Mouse (Mus musculus): Measurements from ENCODE around the gene Rprd1b. TPM values are rescaled to one million over a fixed set of nuclear protein-coding genes. Genes with fewer than 3 reads are reported as not detected.

The Rprd1b gene
- polyA plus RNA-seq, 1 experiment: 11.6 TPM

DNA sequence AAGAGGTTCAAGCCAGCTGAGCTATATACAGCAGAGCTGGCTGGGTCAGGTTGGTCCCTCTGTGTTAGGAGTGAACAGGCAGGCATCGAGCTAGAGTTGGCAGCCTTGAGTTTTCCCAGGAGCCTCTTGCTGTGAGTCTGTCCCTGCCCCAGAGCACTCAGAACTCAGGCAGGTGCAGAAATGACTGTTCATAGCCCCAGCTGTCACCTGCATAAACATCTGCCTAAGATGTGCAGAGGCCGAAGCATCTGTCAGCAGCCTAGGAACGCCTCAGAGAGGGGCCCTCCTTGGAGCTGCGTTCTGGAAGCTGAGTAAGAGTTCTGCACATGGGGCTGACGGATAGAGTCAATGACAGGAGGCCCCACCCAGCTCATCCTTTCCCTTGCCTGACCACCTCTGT lies 86.6 kb downstream of the Rprd1b start:
- TF ChIP-seq MAX (IDR thresholded peaks at IDR 0.05; ENCODE audit: low read depth) (no peak), USF1 (IDR thresholded peaks at IDR 0.05; ENCODE audit: low read depth) (no peak), TCF3 (IDR thresholded peaks at IDR 0.05; ENCODE audit: insufficient read length, low read depth) (no peak), TCF12 (IDR thresholded peaks at IDR 0.05; ENCODE audit: insufficient read depth, poor library complexity, severe bottlenecking) (no peak), POLR2AphosphoS2 (IDR thresholded peaks at IDR 0.05; ENCODE audit: insufficient read length, low read depth) (no peak), E2F4 (IDR thresholded peaks at IDR 0.05; ENCODE audit: insufficient read depth) (no peak), POLR2A (IDR thresholded peaks at IDR 0.05; ENCODE audit: insufficient read length, low read depth) (no peak), MYOG (IDR thresholded peaks at IDR 0.05; ENCODE audit: control insufficient read depth in 1 of 3, insufficient read depth in 1 of 3, insufficient read length in 2 of 3, low read depth in 2 of 3) (no peak), MYOD1 (IDR thresholded peaks at IDR 0.05; ENCODE audit: control insufficient read depth in 1 of 3, insufficient read length in 2 of 3, low read depth in 2 of 3) (no peak), REST (IDR thresholded peaks at IDR 0.05; ENCODE audit: insufficient read depth, insufficient read length) (no peak), CEBPB (IDR thresholded peaks at IDR 0.05; ENCODE audit: insufficient read depth, poor library complexity, severe bottlenecking) (no peak), SRF (IDR thresholded peaks at IDR 0.05; ENCODE audit: control insufficient read depth, insufficient read length, low read depth) (no peak)
- no peak overlapping the region for H3K4me2 ChIP-seq (ENCODE audit: low read depth)
- no peaks in the 10 kb centered on the region for H3K36me3 ChIP-seq (ENCODE audit: control insufficient read depth, insufficient read depth)
- no peak overlapping the region for H3K4me3 ChIP-seq
- no peaks in the 10 kb centered on the region for H3K27me3 ChIP-seq (ENCODE audit: control insufficient read depth, insufficient read depth, insufficient read length)
- H3K79me2 ChIP-seq (ENCODE audit: control insufficient read depth, insufficient read depth): no peaks in the 10 kb centered on the region
- no peak overlapping the region for H3ac ChIP-seq (ENCODE audit: control insufficient read depth, insufficient read length)

DNA sequence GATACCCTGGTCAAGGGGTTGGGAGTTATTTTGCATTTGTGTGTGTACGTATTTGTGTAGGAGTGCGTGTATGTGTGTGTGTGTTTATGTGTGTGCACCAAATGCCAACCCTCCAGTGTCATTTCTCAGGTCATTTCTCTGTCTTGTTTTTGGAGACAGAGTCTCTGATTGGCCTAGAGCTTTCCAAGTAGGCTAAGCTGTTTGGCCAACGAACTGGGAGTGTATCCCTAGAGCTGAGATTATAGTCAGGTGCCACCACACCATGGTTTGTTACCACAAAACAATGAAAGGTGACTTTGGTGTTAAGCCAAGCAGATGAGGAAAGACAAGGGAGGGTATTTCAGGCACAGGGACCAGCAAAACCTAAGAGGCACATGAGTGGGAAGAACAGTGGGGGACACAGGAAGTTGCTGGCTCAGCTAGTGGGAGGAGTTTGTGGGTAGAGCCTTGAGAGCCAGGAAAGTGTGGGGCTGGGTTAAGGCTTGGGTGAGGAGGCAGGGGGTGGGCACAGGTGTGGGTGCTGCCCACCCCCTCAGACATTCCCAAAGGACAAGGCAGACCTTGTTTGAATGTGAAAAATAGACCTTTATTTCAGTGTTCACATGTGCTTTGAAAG lies 87.6 kb downstream of the Rprd1b start:
- no peak for TF ChIP-seq MYOG (IDR thresholded peaks at IDR 0.05; ENCODE audit: control insufficient read depth in 1 of 3, insufficient read depth in 1 of 3, insufficient read length in 2 of 3, low read depth in 2 of 3)
- no peak for TF ChIP-seq POLR2AphosphoS2 (IDR thresholded peaks at IDR 0.05; ENCODE audit: insufficient read length, low read depth)
- TF ChIP-seq REST (IDR thresholded peaks at IDR 0.05; ENCODE audit: insufficient read depth, insufficient read length): no peak
- no peak for TF ChIP-seq SRF (IDR thresholded peaks at IDR 0.05; ENCODE audit: control insufficient read depth, insufficient read length, low read depth)
- no peak for TF ChIP-seq TCF12 (IDR thresholded peaks at IDR 0.05; ENCODE audit: insufficient read depth, poor library complexity, severe bottlenecking)
- TF ChIP-seq E2F4 (IDR thresholded peaks at IDR 0.05; ENCODE audit: insufficient read depth): no peak
- TF ChIP-seq TCF3 (IDR thresholded peaks at IDR 0.05; ENCODE audit: insufficient read length, low read depth): no peak
- no peak for TF ChIP-seq POLR2A (IDR thresholded peaks at IDR 0.05; ENCODE audit: insufficient read length, low read depth)
- TF ChIP-seq CEBPB (IDR thresholded peaks at IDR 0.05; ENCODE audit: insufficient read depth, poor library complexity, severe bottlenecking): no peak
- H3K79me2 ChIP-seq (ENCODE audit: control insufficient read depth, insufficient read depth): no peaks in the 10 kb centered on the region
- H3K4me3 ChIP-seq: no peak overlapping the region
- H3K36me3 ChIP-seq (ENCODE audit: control insufficient read depth, insufficient read depth): no peaks in the 10 kb centered on the region
- H3K27me3 ChIP-seq (ENCODE audit: control insufficient read depth, insufficient read depth, insufficient read length): no peaks in the 10 kb centered on the region
- H3K4me2 ChIP-seq (ENCODE audit: low read depth): no peak overlapping the region
- no peak overlapping the region for H3ac ChIP-seq (ENCODE audit: control insufficient read depth, insufficient read length)

DNA sequence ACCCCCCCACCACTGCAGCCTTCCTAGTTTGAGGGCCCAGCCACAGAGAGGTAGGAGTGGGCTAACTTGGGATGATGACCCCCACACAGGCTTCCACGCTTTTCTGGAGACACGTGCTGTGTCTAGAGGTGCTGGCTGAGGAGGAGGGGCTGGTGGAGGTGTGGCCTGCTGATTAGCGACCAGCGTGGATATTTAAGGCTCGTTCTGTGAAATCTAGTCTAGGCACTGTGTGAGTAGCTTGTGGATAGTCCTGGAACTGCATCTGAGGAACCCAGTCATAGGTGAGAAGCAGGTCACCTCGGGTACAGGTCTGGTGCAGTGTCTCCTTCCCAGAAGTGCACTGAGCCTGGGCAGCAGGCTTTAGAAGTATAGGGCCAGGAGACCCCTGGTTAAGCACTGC lies 88.4 kb downstream of the Rprd1b start:
- Histone ChIP-seq H3K27me3 (ENCODE audit: control insufficient read depth, insufficient read depth, insufficient read length) (no peaks in the 10 kb centered on the region), H3ac (ENCODE audit: control insufficient read depth, insufficient read length) (no peak overlapping the region), H3K79me2 (ENCODE audit: control insufficient read depth, insufficient read depth) (no peaks in the 10 kb centered on the region), H3K4me2 (ENCODE audit: low read depth) (no peak overlapping the region), H3K36me3 (ENCODE audit: control insufficient read depth, insufficient read depth) (no peaks in the 10 kb centered on the region), H3K4me3 (no peak overlapping the region)
- no peak for TF ChIP-seq POLR2AphosphoS2 (IDR thresholded peaks at IDR 0.05; ENCODE audit: insufficient read length, low read depth)
- no peak for TF ChIP-seq MAX (IDR thresholded peaks at IDR 0.05; ENCODE audit: low read depth)
- no peak for TF ChIP-seq SRF (IDR thresholded peaks at IDR 0.05; ENCODE audit: control insufficient read depth, insufficient read length, low read depth)

DNA sequence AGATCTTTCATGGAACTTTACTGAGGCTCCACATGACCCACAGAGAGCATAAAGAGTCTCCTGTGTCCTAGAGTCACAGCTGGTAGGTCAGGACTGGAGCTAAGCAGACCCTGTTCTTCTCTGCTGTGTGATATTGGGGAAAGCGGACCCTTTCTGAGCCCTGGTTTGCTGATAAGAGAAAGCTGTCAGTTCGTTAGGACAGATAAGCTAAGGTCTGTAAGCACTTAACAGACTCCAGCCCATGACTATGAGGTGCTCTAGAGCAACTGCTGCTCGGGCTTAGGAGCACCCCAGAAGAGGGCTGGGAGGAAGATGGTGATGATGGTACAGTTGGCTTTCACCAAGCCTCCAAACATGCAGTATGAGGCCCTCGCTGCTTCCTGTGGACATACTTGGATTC lies 90.8 kb downstream of the Rprd1b start:
- Histone ChIP-seq H3ac (ENCODE audit: control insufficient read depth, insufficient read length) (no peak overlapping the region), H3K4me2 (ENCODE audit: low read depth) (no peak overlapping the region), H3K79me2 (ENCODE audit: control insufficient read depth, insufficient read depth) (no peaks in the 10 kb centered on the region), H3K4me3 (no peak overlapping the region), H3K27me3 (ENCODE audit: control insufficient read depth, insufficient read depth, insufficient read length) (no peaks in the 10 kb centered on the region), H3K36me3 (ENCODE audit: control insufficient read depth, insufficient read depth) (no peaks in the 10 kb centered on the region)
- TF ChIP-seq MAX (IDR thresholded peaks at IDR 0.05; ENCODE audit: low read depth): no peak
- TF ChIP-seq REST (IDR thresholded peaks at IDR 0.05; ENCODE audit: insufficient read depth, insufficient read length): no peak
- no peak for TF ChIP-seq TCF12 (IDR thresholded peaks at IDR 0.05; ENCODE audit: insufficient read depth, poor library complexity, severe bottlenecking)
- TF ChIP-seq USF1 (IDR thresholded peaks at IDR 0.05; ENCODE audit: low read depth): no peak
- no peak for TF ChIP-seq TCF3 (IDR thresholded peaks at IDR 0.05; ENCODE audit: insufficient read length, low read depth)
- TF ChIP-seq MYOG (IDR thresholded peaks at IDR 0.05; ENCODE audit: control insufficient read depth in 1 of 3, insufficient read depth in 1 of 3, insufficient read length in 2 of 3, low read depth in 2 of 3): no peak
- no peak for TF ChIP-seq E2F4 (IDR thresholded peaks at IDR 0.05; ENCODE audit: insufficient read depth)
- TF ChIP-seq MYOD1 (IDR thresholded peaks at IDR 0.05; ENCODE audit: control insufficient read depth in 1 of 3, insufficient read length in 2 of 3, low read depth in 2 of 3): no peak
- no peak for TF ChIP-seq POLR2A (IDR thresholded peaks at IDR 0.05; ENCODE audit: insufficient read length, low read depth)
- no peak for TF ChIP-seq SRF (IDR thresholded peaks at IDR 0.05; ENCODE audit: control insufficient read depth, insufficient read length, low read depth)
- no peak for TF ChIP-seq POLR2AphosphoS2 (IDR thresholded peaks at IDR 0.05; ENCODE audit: insufficient read length, low read depth)
- no peak for TF ChIP-seq CEBPB (IDR thresholded peaks at IDR 0.05; ENCODE audit: insufficient read depth, poor library complexity, severe bottlenecking)

DNA sequence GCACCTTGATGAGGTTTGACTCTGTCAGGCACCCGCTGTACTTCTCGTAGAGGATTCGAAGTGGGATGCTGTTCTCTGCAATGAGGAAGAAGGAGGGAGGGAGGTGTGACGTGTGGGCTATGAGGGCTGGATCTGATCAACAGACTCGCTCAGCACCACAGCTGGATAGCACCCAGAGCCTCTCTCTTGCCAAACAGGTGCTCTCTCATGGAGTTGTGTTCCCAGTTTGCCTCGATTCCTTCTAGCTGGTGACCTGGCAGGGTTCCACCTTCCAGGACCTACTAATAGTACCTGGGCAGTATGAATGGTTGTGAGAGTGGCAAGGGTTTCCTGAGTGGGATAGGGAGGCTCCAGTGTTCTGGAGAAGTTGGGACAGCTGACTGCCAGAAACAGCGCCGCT lies 91.9 kb downstream of the Rprd1b start:
- Histone ChIP-seq H3ac (ENCODE audit: control insufficient read depth, insufficient read length) (no peak overlapping the region), H3K4me2 (ENCODE audit: low read depth) (no peak overlapping the region), H3K36me3 (ENCODE audit: control insufficient read depth, insufficient read depth) (no peaks in the 10 kb centered on the region), H3K27me3 (ENCODE audit: control insufficient read depth, insufficient read depth, insufficient read length) (no peaks in the 10 kb centered on the region), H3K79me2 (ENCODE audit: control insufficient read depth, insufficient read depth) (no peaks in the 10 kb centered on the region), H3K4me3 (no peak overlapping the region)
- no peak for TF ChIP-seq MYOG (IDR thresholded peaks at IDR 0.05; ENCODE audit: control insufficient read depth in 1 of 3, insufficient read depth in 1 of 3, insufficient read length in 2 of 3, low read depth in 2 of 3)
- TF ChIP-seq SRF (IDR thresholded peaks at IDR 0.05; ENCODE audit: control insufficient read depth, insufficient read length, low read depth): no peak
- TF ChIP-seq E2F4 (IDR thresholded peaks at IDR 0.05; ENCODE audit: insufficient read depth): no peak
- no peak for TF ChIP-seq POLR2A (IDR thresholded peaks at IDR 0.05; ENCODE audit: insufficient read length, low read depth)
- no peak for TF ChIP-seq POLR2AphosphoS2 (IDR thresholded peaks at IDR 0.05; ENCODE audit: insufficient read length, low read depth)
- TF ChIP-seq TCF12 (IDR thresholded peaks at IDR 0.05; ENCODE audit: insufficient read depth, poor library complexity, severe bottlenecking): no peak
- no peak for TF ChIP-seq MYOD1 (IDR thresholded peaks at IDR 0.05; ENCODE audit: control insufficient read depth in 1 of 3, insufficient read length in 2 of 3, low read depth in 2 of 3)
- no peak for TF ChIP-seq REST (IDR thresholded peaks at IDR 0.05; ENCODE audit: insufficient read depth, insufficient read length)
- TF ChIP-seq TCF3 (IDR thresholded peaks at IDR 0.05; ENCODE audit: insufficient read length, low read depth): no peak
- no peak for TF ChIP-seq CEBPB (IDR thresholded peaks at IDR 0.05; ENCODE audit: insufficient read depth, poor library complexity, severe bottlenecking)
- no peak for TF ChIP-seq USF1 (IDR thresholded peaks at IDR 0.05; ENCODE audit: low read depth)
- no peak for TF ChIP-seq MAX (IDR thresholded peaks at IDR 0.05; ENCODE audit: low read depth)
